Mouse (Mus musculus) cerebellum, postnatal 4 days (tissue): Measurements from ENCODE around the gene Scaf8.
"Not testable (repeated sequence)": the region's sequence is repeated elsewhere in the genome, so short reads cannot be mapped to it uniquely, and the experiment has no call there.

Experiments
- DNase-seq, 2 experiments: peaks; one replicate each; pipeline ENCODE4 v3.0.0; 2022; ENCODE audit warnings: low spot score in 2 of 2, mixed read lengths in 1 of 2

Gene Scaf8

DNA sequence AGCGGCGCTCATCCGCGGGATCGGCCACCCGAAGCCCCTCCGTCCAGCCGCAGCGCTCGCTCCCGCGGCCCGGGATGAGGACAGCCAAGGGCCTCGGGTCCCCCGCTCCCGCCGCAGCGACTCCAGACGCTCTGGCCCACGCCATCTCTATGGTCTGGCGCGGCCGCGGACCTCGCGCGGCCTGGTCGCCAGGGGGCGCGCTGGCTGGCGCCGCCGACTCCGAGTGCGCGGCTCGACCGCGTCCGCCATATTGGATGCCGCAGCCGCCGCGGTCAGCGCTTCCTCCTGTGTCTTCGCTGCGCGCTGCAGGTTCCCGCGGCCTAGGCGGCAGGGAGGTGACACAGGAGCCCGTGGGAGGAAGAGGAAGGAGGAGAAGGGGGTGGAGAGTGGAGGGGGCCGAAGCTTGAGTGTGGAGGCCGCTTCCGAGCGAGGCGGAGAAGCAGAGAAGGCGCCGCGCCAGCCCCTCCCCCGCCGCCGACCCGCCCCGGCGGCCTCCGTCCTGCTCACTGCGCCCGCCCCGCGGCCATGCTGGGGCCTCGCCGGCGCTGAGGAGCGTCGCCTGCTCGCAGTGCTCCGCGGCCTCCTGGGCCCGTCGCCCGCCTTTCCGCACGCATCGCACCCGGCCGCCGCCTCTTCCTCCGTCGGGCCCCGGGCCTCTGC is at the start of gene Scaf8:
Gene Scaf8 (plus strand): TSS at position 253 of the 660 bp plus-strand sequence.
- DNase-seq = peak; percentile 90 to 97

DNA sequence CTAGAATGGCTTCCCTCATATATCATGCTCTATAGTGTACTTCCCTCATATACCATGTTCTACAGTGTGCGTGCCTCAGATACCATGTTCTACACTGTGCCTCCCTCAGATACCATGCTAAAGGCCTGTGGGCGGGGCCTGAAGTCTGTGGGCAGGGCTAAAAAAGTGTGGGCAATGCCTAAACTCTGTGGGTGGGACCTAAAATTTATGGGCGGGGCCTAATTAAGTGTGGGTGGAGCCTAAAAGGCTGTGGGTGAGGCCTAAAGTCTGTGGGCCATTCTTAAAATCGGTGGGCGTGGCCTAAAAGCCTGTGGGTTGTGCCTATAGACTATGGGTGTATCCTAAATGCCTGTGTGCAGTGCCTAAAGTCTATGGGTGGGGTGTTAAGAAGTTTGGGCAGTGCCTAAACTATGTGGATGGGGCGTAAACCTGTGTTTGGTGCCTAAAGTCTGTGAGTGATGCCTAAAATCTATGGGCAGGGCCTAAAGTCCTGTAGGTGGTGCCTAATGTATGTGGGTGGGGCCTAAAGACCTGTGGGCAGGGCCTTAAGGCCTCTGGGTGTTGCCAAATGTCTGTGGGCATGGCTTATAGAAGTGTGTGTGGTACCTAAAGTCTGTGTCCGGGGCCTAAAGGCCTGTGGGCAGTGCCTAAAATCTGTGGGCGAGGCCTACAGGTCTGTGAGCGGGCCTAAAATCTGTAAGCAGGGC is 39.5 kb upstream of the Scaf8 start:
- no peak for DNase-seq

DNA sequence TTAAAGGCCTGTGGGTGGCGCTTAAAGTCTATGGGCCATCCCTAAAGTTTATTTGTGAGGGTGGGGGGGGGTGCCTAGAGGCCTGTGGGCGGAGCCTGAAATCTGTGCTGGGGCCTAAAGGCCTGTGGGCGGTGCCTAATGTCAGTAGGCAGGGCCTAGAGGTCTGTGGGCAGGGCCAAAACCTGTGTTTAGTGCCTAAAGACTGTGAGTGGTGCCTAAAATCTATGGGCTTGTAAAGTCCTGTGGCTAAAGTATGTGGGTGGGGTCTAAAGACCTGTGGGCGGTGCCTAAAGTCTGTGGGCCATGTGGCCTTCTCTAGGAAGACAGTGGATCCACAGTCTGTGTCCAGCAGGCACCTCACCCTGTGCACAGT is 38.9 kb upstream of the Scaf8 start:
- DNase-seq = no peak

DNA sequence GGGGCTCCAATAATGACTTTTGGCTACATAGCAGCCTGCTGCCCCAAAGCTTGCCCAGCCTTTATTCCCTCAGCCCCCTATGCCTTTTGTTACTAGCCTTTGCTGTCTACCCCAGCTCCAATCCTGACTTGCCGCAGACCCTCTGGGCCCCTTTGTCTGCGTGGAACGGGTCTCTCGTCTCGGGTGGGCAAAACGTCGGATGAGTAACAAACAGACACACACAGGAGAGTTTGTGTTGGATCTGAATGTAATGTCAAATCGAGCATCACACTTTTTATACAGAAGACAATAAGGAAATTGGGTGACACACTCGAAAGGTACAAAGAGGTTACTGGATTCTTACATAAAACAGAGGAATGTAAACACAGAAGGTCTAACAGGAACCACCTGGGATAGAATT is 36.8 kb upstream of the Scaf8 start:
- DNase-seq = not testable (repeated sequence)

DNA sequence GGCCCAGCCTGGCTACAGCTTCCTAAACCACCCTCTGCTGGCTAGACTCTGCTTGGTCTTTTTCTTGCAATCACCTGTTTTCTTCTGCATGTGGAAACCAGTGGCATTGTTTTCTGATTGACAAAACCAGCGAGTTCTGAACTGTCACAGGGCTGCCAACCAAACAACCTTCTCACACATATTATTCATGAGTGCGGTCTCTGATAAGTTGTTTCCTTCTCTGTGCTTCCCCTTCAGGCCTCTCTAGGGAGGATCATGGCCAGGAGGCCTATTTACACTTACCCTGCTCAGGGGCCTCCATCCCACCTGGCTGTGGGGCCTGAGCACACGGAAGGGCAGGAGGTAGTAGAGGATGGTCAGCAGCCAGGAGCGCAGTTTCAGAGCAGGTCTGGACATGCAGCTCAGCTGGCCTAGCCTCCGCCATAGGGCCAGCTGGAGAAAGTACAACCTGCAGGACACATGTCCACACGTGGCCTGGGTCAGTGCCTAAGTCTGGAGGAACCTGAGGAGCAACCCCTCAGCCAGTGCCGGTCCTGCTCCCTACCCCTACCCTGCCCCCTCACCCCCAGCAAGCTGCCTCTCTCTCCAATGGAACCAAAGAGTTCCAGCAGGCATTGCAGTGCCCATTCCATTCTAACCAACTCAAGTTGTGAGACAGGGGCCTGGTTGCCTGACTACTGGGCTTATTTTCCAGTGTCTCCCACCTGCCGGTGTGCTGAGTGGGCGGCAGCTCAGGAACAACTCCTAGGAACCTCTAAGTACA is 34.0 kb upstream of the Scaf8 start:
- DNase-seq = not testable (repeated sequence)

DNA sequence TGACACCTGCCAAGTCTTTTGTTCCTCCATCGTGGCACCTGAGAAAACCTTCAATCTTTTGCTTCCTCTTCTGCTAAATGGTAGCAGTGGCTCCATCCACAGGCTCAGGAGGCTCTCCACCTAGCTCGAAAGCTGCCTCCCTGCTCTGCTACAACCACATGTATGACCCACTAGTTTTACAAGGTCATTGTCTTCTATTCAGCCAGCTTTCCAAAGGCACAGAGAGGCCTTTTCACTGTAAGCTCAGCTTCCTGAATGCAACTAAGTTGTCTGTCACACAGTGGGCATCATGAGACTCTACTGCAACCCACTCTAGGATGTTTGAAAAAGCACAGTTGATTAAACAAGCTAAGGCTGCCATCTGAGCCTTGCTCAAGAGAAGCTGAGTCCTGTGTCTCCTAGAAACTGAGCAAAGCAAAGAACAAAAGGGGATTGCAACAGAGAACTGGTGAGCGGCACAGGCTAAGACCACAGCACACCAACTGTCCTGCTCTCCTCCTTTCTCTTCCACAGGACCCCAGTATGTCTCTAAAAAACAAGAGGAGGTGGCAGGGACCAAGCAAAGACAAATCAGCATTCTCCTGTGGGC is 33.2 kb upstream of the Scaf8 start:
- not testable (repeated sequence) for DNase-seq

DNA sequence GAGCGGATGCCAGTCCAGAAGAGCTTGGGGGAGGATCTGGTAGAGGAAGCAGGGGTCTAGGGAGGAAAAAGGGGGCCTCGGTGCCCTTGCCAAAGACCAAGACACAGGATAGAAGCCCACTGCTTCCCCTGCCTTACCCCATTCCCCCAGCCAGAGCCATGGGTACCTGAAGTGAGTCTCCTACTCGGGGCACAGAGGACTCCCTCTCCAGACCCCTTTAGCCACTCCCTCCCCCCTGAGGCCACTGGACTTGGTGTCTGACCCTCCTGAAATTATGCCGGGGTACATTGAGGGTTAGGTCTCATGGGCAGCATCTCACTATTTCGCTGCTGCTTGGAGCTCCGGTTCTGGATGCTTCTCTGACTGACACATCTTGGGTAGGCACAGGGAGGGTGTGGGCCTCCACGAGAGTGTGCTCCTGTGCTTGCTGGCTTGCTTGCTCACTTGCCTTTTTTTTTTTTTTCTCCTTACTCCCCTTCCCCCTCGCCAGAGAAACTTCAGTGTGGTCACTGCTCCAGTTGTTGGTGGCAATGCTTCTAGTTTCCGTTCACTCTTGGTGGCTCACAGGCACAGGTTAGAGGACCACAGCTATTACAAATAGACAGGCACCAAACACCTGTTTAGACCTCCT is 32.5 kb upstream of the Scaf8 start:
- peak in 1 of 2 experiments; percentile 37 for DNase-seq

DNA sequence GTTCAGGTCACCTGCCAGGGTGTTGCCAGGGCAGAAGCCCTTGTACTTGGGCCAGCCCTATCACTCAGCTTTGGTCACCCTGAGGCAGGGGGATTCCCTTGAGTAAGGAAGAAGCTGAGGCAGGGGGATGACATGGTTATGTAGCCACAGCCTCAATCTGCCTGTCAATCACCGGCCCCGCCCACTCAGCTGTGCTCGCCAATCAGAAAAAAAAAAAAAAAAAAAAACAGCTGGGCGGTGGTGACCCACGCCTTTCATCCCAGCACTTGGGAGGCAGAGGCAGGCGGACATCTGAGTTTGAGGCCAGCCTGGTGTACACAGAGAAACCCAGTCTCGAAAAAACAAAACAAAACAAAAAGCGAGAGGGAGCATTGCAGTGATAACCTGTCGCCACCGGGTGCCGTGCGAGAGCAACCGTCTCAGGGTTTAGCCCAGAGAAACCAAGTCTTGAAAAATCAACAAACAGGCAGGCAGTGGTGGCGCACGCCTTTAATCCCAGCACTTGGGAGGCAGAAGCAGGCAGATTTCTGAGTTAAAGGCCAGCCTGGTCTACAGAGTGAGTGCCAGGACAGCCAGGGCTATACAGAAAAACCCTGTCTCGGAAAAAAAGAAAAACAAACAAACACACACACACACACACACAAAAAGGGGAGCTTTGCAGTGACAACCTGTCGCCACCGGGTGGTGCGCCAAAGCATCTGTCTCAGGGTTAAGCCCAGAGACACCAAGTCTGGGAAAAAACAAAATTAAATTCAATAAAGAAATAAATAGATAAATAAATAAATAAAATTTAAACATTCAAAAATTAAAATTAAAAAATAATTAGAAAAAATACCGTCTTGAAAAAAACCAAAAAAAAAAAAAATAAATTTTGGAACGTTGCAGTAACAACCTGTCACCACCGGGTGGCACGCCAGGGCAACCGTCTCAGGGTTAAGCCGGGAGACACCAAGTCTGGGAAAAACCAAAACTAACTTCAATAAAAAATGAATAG is 31.7 kb upstream of the Scaf8 start:
- DNase-seq = peak in 1 of 2 experiments; percentile 44

GRCm38 (mm10) chr17:3083886-3084550 is 30.8 kb upstream of the Scaf8 start:
- peak; percentile 91 to 95 for DNase-seq

DNA sequence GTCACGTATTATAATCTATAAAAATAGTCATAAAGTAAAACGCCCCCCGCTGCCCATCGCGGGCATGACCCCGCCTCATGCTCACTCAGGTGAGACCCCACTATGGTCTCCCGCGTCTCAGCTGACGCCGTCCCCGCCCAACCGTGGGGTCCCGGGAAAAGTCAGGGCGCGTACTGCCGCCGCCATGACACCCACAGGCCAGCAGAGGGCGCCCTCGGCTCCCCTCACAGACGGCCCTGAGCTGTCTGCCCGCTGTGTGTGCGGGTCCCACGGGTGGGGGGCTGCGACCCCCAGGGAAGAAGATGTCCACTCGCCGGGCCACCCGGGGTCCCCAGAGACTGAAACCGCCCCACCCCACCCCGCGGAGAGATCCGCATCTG is 30.2 kb upstream of the Scaf8 start:
- DNase-seq = peak; percentile 62 to 88

- no peak for DNase-seq
Observed at GRCm38 (mm10) chr17:3085152-3085551, 29.6 kb upstream of the Scaf8 start.

DNA sequence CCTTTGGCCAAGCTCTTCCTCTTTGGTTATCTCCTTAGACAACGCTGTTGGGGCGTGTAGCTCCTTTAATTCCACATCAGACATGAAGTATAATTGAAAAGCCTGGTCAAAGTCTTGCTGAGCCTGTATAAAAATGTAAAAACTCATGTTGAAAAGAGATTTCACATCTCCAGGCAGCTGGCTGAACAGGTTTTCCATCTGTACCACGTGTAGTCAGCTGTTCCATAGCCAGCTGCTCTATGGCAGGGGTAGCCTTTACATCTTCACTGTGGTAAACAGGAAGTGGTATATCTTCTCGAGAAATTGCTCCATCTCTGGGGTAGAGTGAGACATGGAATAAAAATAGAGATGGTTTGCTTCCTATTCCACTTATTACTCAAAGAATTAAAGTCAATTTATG is 22.1 kb upstream of the Scaf8 start:
- DNase-seq = no peak

GRCm38 (mm10) chr17:3099273-3099672 is 15.5 kb upstream of the Scaf8 start:
- not testable (repeated sequence) for DNase-seq

- peak in 1 of 2 experiments; percentile 12 for DNase-seq
Observed at GRCm38 (mm10) chr17:3102336-3103165, 12.2 kb upstream of the Scaf8 start.

- no peak for DNase-seq
Observed at GRCm38 (mm10) chr17:3104154-3104931, 10.4 kb upstream of the Scaf8 start.

DNA sequence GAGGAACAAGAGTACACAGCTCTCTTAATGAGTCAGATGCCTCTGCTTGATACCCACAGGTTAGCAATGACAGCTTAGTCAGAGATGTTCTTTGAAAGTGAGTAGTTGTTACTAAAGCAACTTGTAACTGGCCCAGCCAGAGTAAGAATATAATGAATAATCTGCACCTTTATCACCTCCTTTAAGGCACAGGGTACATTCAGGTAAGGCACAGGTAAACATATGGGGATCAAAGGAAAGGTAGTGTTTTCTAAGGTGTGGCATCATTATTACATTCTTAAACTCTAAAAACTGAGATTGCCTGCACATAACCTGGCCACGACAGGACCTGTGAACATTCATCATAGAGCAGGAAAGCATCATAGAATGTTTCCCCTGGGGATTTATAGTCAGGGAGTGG is 9.8 kb upstream of the Scaf8 start:
- no peak for DNase-seq

- DNase-seq = no peak
Observed at GRCm38 (mm10) chr17:3113737-3114357, 925 bp upstream of the Scaf8 start.

DNA sequence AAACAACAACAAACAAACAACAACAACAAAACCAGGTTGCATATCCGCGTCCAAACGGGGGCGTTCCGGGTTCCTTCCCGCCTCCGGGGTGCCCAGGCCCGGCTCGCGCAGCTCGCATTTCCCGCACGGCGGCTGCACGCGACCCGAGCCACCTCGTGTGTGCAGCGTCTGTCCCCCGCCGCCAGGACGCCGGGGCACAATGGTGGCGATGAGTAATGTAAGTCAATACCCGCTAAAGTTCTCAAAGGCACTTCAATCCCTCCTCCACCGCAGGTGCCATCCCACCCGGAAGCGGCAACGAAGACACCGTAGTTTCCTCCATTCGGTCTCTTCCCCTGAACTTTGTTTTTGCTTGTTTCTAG is 433 bp upstream of the Scaf8 start:
- no peak for DNase-seq
